Mouse (Mus musculus): Measurements from ENCODE around the gene Gm7030. TPM values are rescaled to one million over a fixed set of nuclear protein-coding genes. Genes with fewer than 3 reads are reported as not detected.
A peak's percentile ranks its signal among the peaks of the same experiment; 100 is the strongest.
"Not testable (repeated sequence)": the region's sequence is repeated elsewhere in the genome, so short reads cannot be mapped to it uniquely, and the experiment has no call there.

The Gm7030 gene
- polyA plus RNA-seq, 1 experiment from 2014 or later: not detected

DNA sequence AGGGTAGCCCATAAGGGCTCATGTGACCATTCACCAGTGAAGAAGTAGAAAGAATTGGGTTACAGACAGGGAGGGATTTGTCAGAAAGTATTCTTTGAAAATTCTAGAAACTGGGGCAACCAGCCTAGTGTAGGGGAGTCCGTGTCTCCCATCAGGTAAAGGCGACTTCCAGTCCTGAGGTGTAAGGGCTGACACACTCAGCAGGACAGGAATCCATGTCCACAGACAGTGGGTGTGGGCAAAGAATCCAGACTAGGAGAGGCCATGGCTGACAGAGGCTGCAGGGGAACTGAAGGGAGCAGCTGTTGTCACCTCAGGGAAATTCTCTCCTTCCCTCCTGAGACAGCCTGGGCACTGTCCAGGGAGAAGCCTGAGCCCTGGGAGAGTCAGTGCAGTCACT is 37.7 kb upstream of the Gm7030 start:
- 17% methylated on average over 2 of the region's 2 CpGs for WGBS (ENCODE audit: insufficient replicate concordance)
- peaks cover 64% of the 10 kb centered on the region for H3K27me3 ChIP-seq (ENCODE audit: control insufficient read depth, insufficient read depth, low read length)
- not testable (repeated sequence) for ATAC-seq (replicated peaks; ENCODE audit: insufficient number of reproducible peaks, low FRiP score, low TSS enrichment); H3K4me3 ChIP-seq (ENCODE audit: low read depth, low read length); H3K27ac ChIP-seq (ENCODE audit: low read depth, low read length); H3K4me2 ChIP-seq; H3K9me3 ChIP-seq (replicated peaks; ENCODE audit: control insufficient read depth, low read length); H3K36me3 ChIP-seq (ENCODE audit: control insufficient read depth, insufficient read depth, low read length); H3K4me1 ChIP-seq (ENCODE audit: control insufficient read depth, insufficient read depth, low read length); H3K9ac ChIP-seq (ENCODE audit: low read depth, low read length)

DNA sequence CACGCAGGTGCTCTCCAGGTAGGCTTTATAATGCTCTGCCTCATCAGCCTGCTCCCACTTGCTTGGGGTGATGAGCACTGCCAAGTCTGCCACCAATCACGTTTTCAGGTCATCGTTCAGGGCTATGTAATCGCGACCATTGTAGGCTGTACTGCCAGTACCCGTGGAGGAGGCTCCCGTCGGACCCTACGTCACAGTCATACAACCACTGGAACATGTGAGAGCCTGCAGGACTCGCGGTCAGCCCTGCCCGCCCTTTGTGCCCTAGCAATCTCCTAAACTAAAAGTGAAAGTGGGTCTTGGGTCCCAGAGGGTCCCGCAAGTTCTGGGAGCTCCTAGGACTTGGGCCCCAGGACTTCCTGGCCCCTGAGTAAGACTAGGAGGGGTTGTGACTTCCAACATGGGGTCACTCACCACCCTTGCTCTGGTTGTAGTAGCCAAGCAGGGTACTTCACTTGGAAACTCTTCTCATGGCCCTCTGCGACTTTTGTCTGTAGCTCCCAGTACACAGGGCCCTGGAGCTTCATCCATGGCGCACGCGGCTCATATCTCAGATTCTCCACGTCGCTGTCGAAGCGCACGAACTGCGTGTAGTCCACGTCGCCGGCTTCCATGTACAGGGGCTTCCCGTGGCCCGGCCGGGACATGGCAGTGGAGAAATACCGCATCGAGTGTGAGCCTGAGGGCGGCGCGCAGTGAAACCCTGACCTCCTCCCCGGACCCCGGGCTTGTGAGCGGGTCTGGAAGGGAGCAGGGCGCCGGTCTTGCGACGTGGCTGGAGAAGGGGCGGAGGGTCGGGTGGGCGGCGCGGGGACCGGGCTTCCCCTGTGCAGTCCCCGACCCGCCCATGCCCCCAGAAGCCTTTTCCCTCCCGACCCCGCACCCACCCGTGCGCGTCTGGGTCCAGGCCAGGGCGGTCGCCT is 32.2 kb upstream of the Gm7030 start:
- ATAC-seq (replicated peaks; ENCODE audit: insufficient number of reproducible peaks, low FRiP score, low TSS enrichment): no peak
- 2% methylated on average over 54 of the region's 56 CpGs for WGBS (ENCODE audit: insufficient replicate concordance)

DNA sequence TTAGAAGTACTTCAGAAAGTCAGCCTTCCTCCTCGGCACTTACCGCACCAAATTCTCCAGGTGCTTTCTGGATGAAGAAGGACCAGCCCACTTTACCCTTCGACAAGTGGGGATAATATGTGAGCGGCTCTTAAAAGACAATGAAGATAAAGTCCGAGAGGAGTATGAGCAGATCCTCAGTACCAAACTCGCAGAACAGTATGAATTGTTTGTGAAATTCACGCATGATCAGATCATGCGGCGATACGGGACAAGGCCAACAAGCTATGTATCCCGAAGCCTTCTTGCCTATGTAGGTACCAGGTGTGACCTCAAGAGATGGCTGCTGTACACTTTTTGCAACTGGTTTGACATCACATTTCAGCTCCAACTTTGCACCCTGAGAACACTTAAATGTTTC is 29.0 kb upstream of the Gm7030 start:
- not testable (repeated sequence) for H3K4me1 ChIP-seq (ENCODE audit: control insufficient read depth, insufficient read depth, low read length); ATAC-seq (replicated peaks; ENCODE audit: insufficient number of reproducible peaks, low FRiP score, low TSS enrichment); H3K27ac ChIP-seq (ENCODE audit: low read depth, low read length); H3K36me3 ChIP-seq (ENCODE audit: control insufficient read depth, insufficient read depth, low read length); H3K9ac ChIP-seq (ENCODE audit: low read depth, low read length); H3K9me3 ChIP-seq (replicated peaks; ENCODE audit: control insufficient read depth, low read length)
- Histone ChIP-seq H3K4me3 (ENCODE audit: low read depth, low read length) (peak overlapping the region; percentile 28; the same call in 1 of the 2 replicates), H3K4me2 (peak overlapping the region; percentile 57), H3K27me3 (ENCODE audit: control insufficient read depth, insufficient read depth, low read length) (peaks cover 63% of the 10 kb centered on the region)
- 23% methylated on average over 11 of the region's 11 CpGs for WGBS (ENCODE audit: insufficient replicate concordance)

More for the DNA sequence above, 32.2 kb upstream of the Gm7030 start:
- Histone ChIP-seq H3K4me3 (ENCODE audit: low read depth, low read length) (peak overlapping the region; percentile 26), H3K9ac (ENCODE audit: low read depth, low read length) (no peak overlapping the region), H3K27ac (ENCODE audit: low read depth, low read length) (no peak overlapping the region), H3K36me3 (ENCODE audit: control insufficient read depth, insufficient read depth, low read length) (no peaks in the 10 kb centered on the region), H3K4me1 (ENCODE audit: control insufficient read depth, insufficient read depth, low read length) (peaks cover 4% of the 10 kb centered on the region; the same call in 1 of the 2 replicates), H3K27me3 (ENCODE audit: control insufficient read depth, insufficient read depth, low read length) (peaks cover 58% of the 10 kb centered on the region), H3K9me3 (replicated peaks; ENCODE audit: control insufficient read depth, low read length) (no peaks in the 10 kb centered on the region), H3K4me2 (peak overlapping the region; percentile 47)

DNA sequence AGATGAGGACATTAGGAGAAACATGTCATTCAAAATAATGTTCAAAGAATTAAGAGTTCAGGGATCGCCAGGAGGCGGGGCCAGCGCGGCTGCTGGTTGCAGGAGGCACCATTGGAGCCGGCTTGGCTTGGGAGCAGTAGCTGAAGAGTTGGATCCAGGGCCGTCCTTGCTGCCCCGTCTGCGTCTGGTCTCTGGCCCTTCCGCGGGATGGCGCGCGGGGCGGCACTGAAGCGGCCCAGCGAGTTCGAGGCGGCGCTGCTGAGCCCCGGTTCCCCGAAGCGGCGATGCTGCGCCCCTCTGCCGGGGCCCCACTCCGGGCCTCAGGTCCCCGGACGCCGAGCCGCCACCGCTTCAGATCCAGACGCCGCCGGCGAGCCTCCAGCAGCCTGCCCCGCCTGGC is 28.6 kb upstream of the Gm7030 start:
- H3K27ac ChIP-seq (ENCODE audit: low read depth, low read length); H3K9me3 ChIP-seq (replicated peaks; ENCODE audit: control insufficient read depth, low read length); H3K9ac ChIP-seq (ENCODE audit: low read depth, low read length); ATAC-seq (replicated peaks; ENCODE audit: insufficient number of reproducible peaks, low FRiP score, low TSS enrichment); H3K36me3 ChIP-seq (ENCODE audit: control insufficient read depth, insufficient read depth, low read length); H3K4me1 ChIP-seq (ENCODE audit: control insufficient read depth, insufficient read depth, low read length): not testable (repeated sequence)
- H3K4me3 ChIP-seq (ENCODE audit: low read depth, low read length): peak overlapping the region; percentile 28
- H3K4me2 ChIP-seq: peak overlapping the region; percentile 57
- 0% methylated on average over 36 of the region's 36 CpGs for WGBS (ENCODE audit: insufficient replicate concordance)
- H3K27me3 ChIP-seq (ENCODE audit: control insufficient read depth, insufficient read depth, low read length): peaks cover 63% of the 10 kb centered on the region

DNA sequence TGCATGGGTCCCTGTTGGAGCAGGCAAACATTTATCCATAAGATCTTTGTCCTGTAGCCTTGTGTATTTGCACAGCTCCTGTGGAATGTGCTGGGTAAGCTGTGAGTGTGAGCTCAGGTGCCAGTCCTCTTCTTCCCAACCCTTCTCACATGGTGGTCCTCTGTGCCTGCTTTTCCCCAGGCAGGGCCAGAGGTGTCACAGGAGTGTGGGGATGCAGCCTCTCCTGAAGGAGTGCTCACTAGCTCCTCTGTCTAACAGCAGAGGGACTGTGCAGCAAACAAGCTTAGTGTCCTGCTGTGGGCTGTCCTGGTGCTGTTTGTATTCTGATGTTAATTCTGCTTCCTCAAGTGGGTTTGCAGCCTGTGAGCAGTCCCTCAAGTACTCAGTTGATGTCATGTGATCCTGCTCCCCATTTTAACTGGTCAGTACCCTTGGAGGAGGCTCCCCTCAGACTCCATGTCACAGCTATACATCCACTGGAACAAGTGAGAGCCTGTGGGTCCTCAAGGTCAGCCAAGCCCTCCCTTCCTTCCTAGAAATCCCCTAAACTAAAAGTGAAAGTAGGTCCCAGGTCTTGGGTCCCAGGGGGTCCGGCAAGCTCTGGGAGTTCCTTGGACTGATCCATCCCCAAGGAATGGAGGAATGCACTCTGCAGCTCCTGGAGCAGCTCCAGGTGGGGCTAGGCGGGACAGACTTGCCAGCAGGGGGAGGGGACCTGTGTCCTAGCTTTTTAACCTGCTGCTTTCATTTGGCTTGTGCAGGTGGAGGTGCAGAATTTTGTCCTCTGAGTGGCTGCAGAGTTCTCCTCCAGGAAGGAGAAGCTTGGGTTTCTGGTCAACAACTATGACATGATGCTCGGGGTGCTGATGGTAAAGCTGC is 25.3 kb upstream of the Gm7030 start:
- 24% methylated on average over 3 of the region's 3 CpGs for WGBS (ENCODE audit: insufficient replicate concordance)
- H3K4me1 ChIP-seq (ENCODE audit: control insufficient read depth, insufficient read depth, low read length): no peaks in the 10 kb centered on the region
- H3K36me3 ChIP-seq (ENCODE audit: control insufficient read depth, insufficient read depth, low read length): no peaks in the 10 kb centered on the region
- no peak overlapping the region for H3K9ac ChIP-seq (ENCODE audit: low read depth, low read length)
- no peak for ATAC-seq (replicated peaks; ENCODE audit: insufficient number of reproducible peaks, low FRiP score, low TSS enrichment)
- no peak overlapping the region for H3K4me2 ChIP-seq
- no peak overlapping the region for H3K27ac ChIP-seq (ENCODE audit: low read depth, low read length)
- H3K27me3 ChIP-seq (ENCODE audit: control insufficient read depth, insufficient read depth, low read length): peaks cover 40% of the 10 kb centered on the region
- H3K4me3 ChIP-seq (ENCODE audit: low read depth, low read length): no peak overlapping the region
- H3K9me3 ChIP-seq (replicated peaks; ENCODE audit: control insufficient read depth, low read length): no peaks in the 10 kb centered on the region

DNA sequence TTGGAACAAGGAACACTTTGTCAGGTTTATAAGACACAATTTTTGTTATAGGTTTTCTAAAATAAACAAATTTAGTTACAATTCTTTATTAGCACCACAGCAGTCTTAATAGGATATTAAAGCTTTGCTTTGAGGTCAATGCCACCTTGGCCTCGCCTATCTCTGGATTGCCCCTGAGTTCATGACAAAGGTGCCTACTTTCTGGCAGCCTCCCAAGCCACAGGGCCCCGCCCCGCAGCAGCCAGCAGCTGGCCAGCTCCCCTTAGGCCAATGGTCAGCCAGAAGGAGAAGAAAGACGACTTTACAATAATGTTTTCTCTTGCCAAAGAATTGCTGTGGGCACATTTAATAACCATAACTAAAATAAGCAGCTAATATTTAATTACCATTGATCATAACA is 22.0 kb upstream of the Gm7030 start:
- H3K9ac ChIP-seq (ENCODE audit: low read depth, low read length); ATAC-seq (replicated peaks; ENCODE audit: insufficient number of reproducible peaks, low FRiP score, low TSS enrichment); H3K4me2 ChIP-seq; H3K27ac ChIP-seq (ENCODE audit: low read depth, low read length); H3K4me3 ChIP-seq (ENCODE audit: low read depth, low read length); H3K9me3 ChIP-seq (replicated peaks; ENCODE audit: control insufficient read depth, low read length); H3K36me3 ChIP-seq (ENCODE audit: control insufficient read depth, insufficient read depth, low read length); H3K4me1 ChIP-seq (ENCODE audit: control insufficient read depth, insufficient read depth, low read length): not testable (repeated sequence)
- peaks cover 34% of the 10 kb centered on the region for H3K27me3 ChIP-seq (ENCODE audit: control insufficient read depth, insufficient read depth, low read length)
- WGBS (ENCODE audit: insufficient replicate concordance): 49% methylated on average over 4 of the region's 4 CpGs

DNA sequence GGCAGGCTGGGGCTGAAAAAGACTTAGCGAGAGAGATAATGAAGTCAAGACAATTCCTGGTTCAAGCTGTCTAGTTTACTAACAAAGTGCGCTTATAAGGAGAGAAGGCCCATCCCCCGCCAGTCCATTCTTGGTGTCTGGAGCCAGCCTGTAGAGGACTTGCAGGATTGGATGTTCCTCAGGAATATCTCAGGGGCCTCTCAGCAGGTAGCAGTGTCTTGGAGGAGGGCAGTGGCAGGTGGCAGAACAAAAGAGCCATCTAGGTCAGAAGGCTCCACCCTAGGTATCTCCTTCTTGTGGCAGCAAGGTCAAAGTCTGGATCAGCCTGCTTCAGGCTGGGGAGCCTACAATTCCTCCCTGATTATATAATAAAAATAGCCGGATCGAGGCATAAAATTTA is 19.2 kb upstream of the Gm7030 start:
- H3K4me2 ChIP-seq; H3K4me3 ChIP-seq (ENCODE audit: low read depth, low read length); H3K4me1 ChIP-seq (ENCODE audit: control insufficient read depth, insufficient read depth, low read length); H3K9me3 ChIP-seq (replicated peaks; ENCODE audit: control insufficient read depth, low read length); H3K9ac ChIP-seq (ENCODE audit: low read depth, low read length); H3K36me3 ChIP-seq (ENCODE audit: control insufficient read depth, insufficient read depth, low read length); ATAC-seq (replicated peaks; ENCODE audit: insufficient number of reproducible peaks, low FRiP score, low TSS enrichment); H3K27ac ChIP-seq (ENCODE audit: low read depth, low read length): not testable (repeated sequence)
- WGBS (ENCODE audit: insufficient replicate concordance): 78% methylated on average over 5 of the region's 5 CpGs
- H3K27me3 ChIP-seq (ENCODE audit: control insufficient read depth, insufficient read depth, low read length): peaks cover 29% of the 10 kb centered on the region

GRCm38 (mm10) chr17:36146937-36147336 is 17.7 kb upstream of the Gm7030 start:
- WGBS (ENCODE audit: insufficient replicate concordance): 63% methylated on average over 1 of the region's 1 CpGs
- not testable (repeated sequence) for H3K4me1 ChIP-seq (ENCODE audit: control insufficient read depth, insufficient read depth, low read length); H3K4me3 ChIP-seq (ENCODE audit: low read depth, low read length); ATAC-seq (replicated peaks; ENCODE audit: insufficient number of reproducible peaks, low FRiP score, low TSS enrichment); H3K9me3 ChIP-seq (replicated peaks; ENCODE audit: control insufficient read depth, low read length); H3K36me3 ChIP-seq (ENCODE audit: control insufficient read depth, insufficient read depth, low read length); H3K9ac ChIP-seq (ENCODE audit: low read depth, low read length); H3K27ac ChIP-seq (ENCODE audit: low read depth, low read length); H3K4me2 ChIP-seq
- peaks cover 40% of the 10 kb centered on the region for H3K27me3 ChIP-seq (ENCODE audit: control insufficient read depth, insufficient read depth, low read length)

All from heart, embryonic 11.5 days (tissue).